Mouse (Mus musculus): ENCODE data around the gene D10Jhu81e. TPM values are rescaled to one million over a fixed set of nuclear protein-coding genes. Genes with fewer than 3 reads are reported as not detected.

Gene D10Jhu81e
- total RNA-seq, 2 experiments from 2014 or later: 42.1 to 103 TPM

Other genes starting within 250 kb of the D10Jhu81e start
- gene Trpm2, start 199.2 kb downstream of the D10Jhu81e start, total RNA-seq (2014; fragmentation: Nextera tagmentation): 0.15 TPM in 1 of 2 replicates, not detected in the other
- gene Trpm2, start 199.2 kb downstream of the D10Jhu81e start, total RNA-seq (2017): 0.23 TPM in 1 of 2 replicates, not detected in the other
- 6.0 and 18.0 TPM in 2 replicates for gene 1810043G02Rik, start 191.3 kb downstream of the D10Jhu81e start, total RNA-seq (2014; fragmentation: Nextera tagmentation)
- 5.2 and 10.6 TPM in 2 replicates for gene 1810043G02Rik, start 191.3 kb downstream of the D10Jhu81e start, total RNA-seq (2017)
- gene Pfkl, start 159.7 kb downstream of the D10Jhu81e start, total RNA-seq (2014; fragmentation: Nextera tagmentation): 40.4 and 44.0 TPM in 2 replicates
- gene Pfkl, start 159.7 kb downstream of the D10Jhu81e start, total RNA-seq (2017): 26.4 and 51.9 TPM in 2 replicates
- not detected in 2 replicates for gene Dnmt3l, start 127.8 kb downstream of the D10Jhu81e start, total RNA-seq (2014; fragmentation: Nextera tagmentation)
- gene Dnmt3l, start 127.8 kb downstream of the D10Jhu81e start, total RNA-seq (2017): not detected in 2 replicates
- gene Aire, start 126.2 kb downstream of the D10Jhu81e start, total RNA-seq (2014; fragmentation: Nextera tagmentation): not detected in 2 replicates
- gene Aire, start 126.2 kb downstream of the D10Jhu81e start, total RNA-seq (2017): not detected in 2 replicates
- gene Icosl, start 100.5 kb downstream of the D10Jhu81e start, total RNA-seq (2014; fragmentation: Nextera tagmentation): 0.37 and 4.9 TPM in 2 replicates
- gene Icosl, start 100.5 kb downstream of the D10Jhu81e start, total RNA-seq (2017): 0.57 and 1.4 TPM in 2 replicates
- 25.5 and 31.4 TPM in 2 replicates for gene Pwp2, start 15.4 kb upstream of the D10Jhu81e start, total RNA-seq (2014; fragmentation: Nextera tagmentation)
- gene Pwp2, start 15.4 kb upstream of the D10Jhu81e start, total RNA-seq (2017): 37.0 and 47.2 TPM in 2 replicates
- 52.9 and 57.7 TPM in 2 replicates for gene Trappc10, start 74.9 kb upstream of the D10Jhu81e start, total RNA-seq (2014; fragmentation: Nextera tagmentation)
- gene Trappc10, start 74.9 kb upstream of the D10Jhu81e start, total RNA-seq (2017): 26.6 and 29.5 TPM in 2 replicates
- gene Agpat3, start 182.7 kb upstream of the D10Jhu81e start, total RNA-seq (2014; fragmentation: Nextera tagmentation): 20.4 and 22.9 TPM in 2 replicates
- 11.6 and 23.9 TPM in 2 replicates for gene Agpat3, start 182.7 kb upstream of the D10Jhu81e start, total RNA-seq (2017)
- 202 and 217 TPM in 2 replicates for gene Rrp1, start 243.3 kb upstream of the D10Jhu81e start, total RNA-seq (2014; fragmentation: Nextera tagmentation)
- gene Rrp1, start 243.3 kb upstream of the D10Jhu81e start, total RNA-seq (2017): 450 and 532 TPM in 2 replicates